Mouse (Mus musculus): Measurements from ENCODE around the gene Dpep3. TPM values are rescaled to one million over a fixed set of nuclear protein-coding genes. Genes with fewer than 3 reads are reported as not detected.

The Dpep3 gene
- total and polyA plus RNA-seq, 2 experiments from 2014 or later = not detected

DNA sequence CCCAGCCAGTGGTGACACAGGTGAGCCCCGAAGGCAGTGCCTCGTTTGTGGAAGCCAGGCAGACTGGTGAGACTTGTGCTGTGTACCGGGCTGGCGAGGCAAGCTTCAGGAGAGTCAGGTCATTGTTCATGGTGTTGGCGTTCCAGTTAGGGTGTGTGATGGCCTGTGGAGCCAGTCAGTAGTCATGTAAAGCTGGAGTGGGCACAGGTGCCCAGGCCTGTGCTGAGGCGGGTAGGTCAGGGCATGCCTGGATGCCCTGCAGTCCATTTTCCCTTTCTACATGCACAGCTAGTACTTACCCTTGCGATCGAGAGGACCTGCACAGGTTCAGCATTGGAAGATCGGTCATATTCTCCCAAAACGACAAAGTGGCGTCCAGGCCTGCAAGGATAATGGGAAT is 46.7 kb downstream of the Dpep3 start:
- TF ChIP-seq CTCF (IDR thresholded peaks at IDR 0.05; ENCODE audit: low read depth) = no peak
- Histone ChIP-seq H3K9ac (replicated peaks; ENCODE audit: low read length) (no peak overlapping the region), H3K36me3 (ENCODE audit: insufficient read depth, low read length) (0 out of 2 replicates have a peak, but pooled peaks cover 10% of the 10 kb centered on the region), H3K27ac (no peak overlapping the region), H3K27me3 (ENCODE audit: insufficient read depth, low read length) (no peaks in the 10 kb centered on the region), H3K4me3 (ENCODE audit: low read length) (no peak overlapping the region), H3K9me3 (ENCODE audit: low read length) (no peaks in the 10 kb centered on the region), H3K4me2 (ENCODE audit: low read depth, low read length) (no peak overlapping the region), H3K4me1 (ENCODE audit: insufficient read depth, low read length) (no peaks in the 10 kb centered on the region)
- 93% methylated on average over 11 of the region's 11 CpGs for WGBS
- DNase-seq (ENCODE audit: low spot score) (no peak), ATAC-seq (no peak)

DNA sequence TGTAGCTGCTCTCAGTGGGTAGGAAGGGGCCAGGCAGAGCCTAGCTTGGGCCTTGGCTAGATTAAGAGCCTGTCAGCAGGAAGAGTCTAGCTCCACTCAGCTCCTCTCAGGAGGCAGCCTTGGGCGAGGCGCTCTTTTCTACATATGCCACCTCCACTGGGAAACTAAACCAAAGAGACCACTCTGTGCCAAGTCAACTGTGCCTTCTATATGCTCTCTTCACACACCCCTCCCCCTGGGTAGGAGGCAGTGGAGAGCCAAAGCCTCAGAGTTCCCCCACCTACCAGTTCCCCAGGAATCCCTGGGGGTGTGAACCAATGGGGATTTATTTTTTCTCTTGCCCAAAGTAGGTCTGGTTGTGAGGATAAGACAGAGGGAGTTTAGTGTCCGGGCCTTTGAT is 48.0 kb downstream of the Dpep3 start:
- 95% methylated on average over 3 of the region's 3 CpGs for WGBS
- TF ChIP-seq CTCF (IDR thresholded peaks at IDR 0.05; ENCODE audit: low read depth) = no peak

DNA sequence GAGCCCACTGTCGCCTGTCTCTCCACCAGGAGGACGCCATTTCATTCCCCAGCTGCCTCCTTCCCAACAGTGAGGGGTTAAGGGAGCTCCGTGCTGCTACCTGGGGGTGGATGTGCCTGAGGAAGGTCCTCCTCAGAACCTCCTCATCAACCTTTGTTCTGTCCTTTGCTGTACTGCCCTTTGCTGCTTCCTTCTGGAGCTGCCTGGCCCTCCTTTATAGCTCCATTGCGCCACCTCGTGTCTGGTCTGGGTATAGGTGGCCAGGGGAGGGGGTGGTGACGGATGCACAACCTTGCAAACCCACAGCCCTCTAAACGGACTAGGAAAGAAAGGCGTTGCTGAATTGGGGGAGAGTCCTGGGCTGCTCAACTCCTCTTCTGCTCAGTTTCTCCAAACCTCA is 48.6 kb downstream of the Dpep3 start:
- Histone ChIP-seq H3K4me2 (ENCODE audit: low read depth, low read length) (no peak overlapping the region), H3K4me3 (ENCODE audit: low read length) (no peak overlapping the region), H3K9me3 (ENCODE audit: low read length) (no peaks in the 10 kb centered on the region), H3K27ac (peak overlapping the region; percentile 73), H3K4me1 (ENCODE audit: insufficient read depth, low read length) (no peaks in the 10 kb centered on the region), H3K9ac (replicated peaks; ENCODE audit: low read length) (peak overlapping the region; percentile 36; the same call in 1 of the 2 replicates), H3K27me3 (ENCODE audit: insufficient read depth, low read length) (no peaks in the 10 kb centered on the region), H3K36me3 (ENCODE audit: insufficient read depth, low read length) (0 out of 2 replicates have a peak, but pooled peaks cover 10% of the 10 kb centered on the region)
- WGBS = 17% methylated on average over 8 of the region's 8 CpGs
- ATAC-seq (peak; percentile 75), DNase-seq (ENCODE audit: low spot score) (peak; percentile 88)
- peak; percentile 99 for TF ChIP-seq CTCF (IDR thresholded peaks at IDR 0.05; ENCODE audit: low read depth)

More for the DNA sequence above, 48.0 kb downstream of the Dpep3 start:
- Histone ChIP-seq H3K9ac (replicated peaks; ENCODE audit: low read length) (no peak overlapping the region), H3K27ac (no peak overlapping the region), H3K4me2 (ENCODE audit: low read depth, low read length) (no peak overlapping the region), H3K4me3 (ENCODE audit: low read length) (no peak overlapping the region), H3K36me3 (ENCODE audit: insufficient read depth, low read length) (0 out of 2 replicates have a peak, but pooled peaks cover 10% of the 10 kb centered on the region), H3K27me3 (ENCODE audit: insufficient read depth, low read length) (no peaks in the 10 kb centered on the region), H3K4me1 (ENCODE audit: insufficient read depth, low read length) (no peaks in the 10 kb centered on the region), H3K9me3 (ENCODE audit: low read length) (no peaks in the 10 kb centered on the region)
- no peak for ATAC-seq
- no peak for DNase-seq (ENCODE audit: low spot score)

DNA sequence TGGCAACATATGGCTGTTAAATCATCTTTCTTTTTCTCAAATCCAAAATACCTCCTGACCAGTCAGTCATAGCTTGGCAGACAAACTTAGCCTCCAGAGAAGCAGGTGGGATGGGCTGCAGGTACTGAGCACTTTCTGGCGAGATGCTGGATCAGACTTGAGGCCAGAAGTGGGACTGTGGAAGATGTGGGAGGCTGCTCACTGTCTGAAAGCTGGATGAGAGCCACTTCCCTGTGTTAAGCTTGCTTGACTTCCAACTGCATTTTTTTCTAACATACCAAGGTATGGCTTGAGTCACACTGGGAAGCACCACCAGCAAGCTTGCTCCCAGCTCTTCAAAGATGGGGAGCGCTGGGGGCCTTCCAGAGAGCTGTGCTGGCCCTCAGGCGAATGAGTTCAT is 54.1 kb downstream of the Dpep3 start:
- Histone ChIP-seq H3K27me3 (ENCODE audit: insufficient read depth, low read length) (no peaks in the 10 kb centered on the region), H3K4me2 (ENCODE audit: low read depth, low read length) (no peak overlapping the region), H3K27ac (no peak overlapping the region), H3K36me3 (ENCODE audit: insufficient read depth, low read length) (no peaks in the 10 kb centered on the region), H3K4me1 (ENCODE audit: insufficient read depth, low read length) (no peaks in the 10 kb centered on the region), H3K9ac (replicated peaks; ENCODE audit: low read length) (no peak overlapping the region), H3K9me3 (ENCODE audit: low read length) (no peaks in the 10 kb centered on the region), H3K4me3 (ENCODE audit: low read length) (no peak overlapping the region)
- ATAC-seq (no peak), DNase-seq (ENCODE audit: low spot score) (no peak)
- 69% methylated on average over 3 of the region's 3 CpGs for WGBS
- TF ChIP-seq CTCF (IDR thresholded peaks at IDR 0.05; ENCODE audit: low read depth) = no peak

Small RNA genes lying within 50 kb of the gene (microRNA-seq; reads per million reads assigned to microRNA genes)
- gene Mir7074 = 0 reads per million in 2 experiments

Other genes with a start within 250 kb of the Dpep3 start
- gene Gfod2, start 220.8 kb downstream of the Dpep3 start, total RNA-seq (2014; rRNA removed) = 53.1 and 56.3 TPM in 2 replicates
- gene Gfod2, start 220.8 kb downstream of the Dpep3 start, polyA plus RNA-seq (2015; fragmentation: Nextera tagmentation; extraction: Ambion mirVana) = 53.7 and 53.8 TPM in 2 replicates
- gene Ranbp10, start 152.1 kb downstream of the Dpep3 start, total RNA-seq (2014; rRNA removed) = 10.5 and 15.7 TPM in 2 replicates
- gene Ranbp10, start 152.1 kb downstream of the Dpep3 start, polyA plus RNA-seq (2015; fragmentation: Nextera tagmentation; extraction: Ambion mirVana) = 6.3 and 7.2 TPM in 2 replicates
- gene Tsnaxip1, start 151.7 kb downstream of the Dpep3 start, total RNA-seq (2014; rRNA removed) = 0.36 and 0.37 TPM in 2 replicates
- gene Tsnaxip1, start 151.7 kb downstream of the Dpep3 start, polyA plus RNA-seq (2015; fragmentation: Nextera tagmentation; extraction: Ambion mirVana) = 0.64 and 0.71 TPM in 2 replicates
- 40.9 and 45.3 TPM in 2 replicates for gene Cenpt, start 126.2 kb downstream of the Dpep3 start, total RNA-seq (2014; rRNA removed)
- 39.9 and 42.8 TPM in 2 replicates for gene Cenpt, start 126.2 kb downstream of the Dpep3 start, polyA plus RNA-seq (2015; fragmentation: Nextera tagmentation; extraction: Ambion mirVana)
- 86.9 and 112 TPM in 2 replicates for gene Thap11, start 124.3 kb downstream of the Dpep3 start, total RNA-seq (2014; rRNA removed)
- 44.9 and 45.6 TPM in 2 replicates for gene Thap11, start 124.3 kb downstream of the Dpep3 start, polyA plus RNA-seq (2015; fragmentation: Nextera tagmentation; extraction: Ambion mirVana)
- gene Nutf2, start 118.8 kb downstream of the Dpep3 start, total RNA-seq (2014; rRNA removed) = 20.1 and 49.6 TPM in 2 replicates
- 119 and 158 TPM in 2 replicates for gene Nutf2, start 118.8 kb downstream of the Dpep3 start, polyA plus RNA-seq (2015; fragmentation: Nextera tagmentation; extraction: Ambion mirVana)
- gene Edc4, start 98.5 kb downstream of the Dpep3 start, total RNA-seq (2014; rRNA removed) = 113 and 118 TPM in 2 replicates
- gene Edc4, start 98.5 kb downstream of the Dpep3 start, polyA plus RNA-seq (2015; fragmentation: Nextera tagmentation; extraction: Ambion mirVana) = 41.7 and 42.0 TPM in 2 replicates
- 0.75 and 3.3 TPM in 2 replicates for gene Nrn1l, start 85.9 kb downstream of the Dpep3 start, total RNA-seq (2014; rRNA removed)
- 1.9 and 2.0 TPM in 2 replicates for gene Nrn1l, start 85.9 kb downstream of the Dpep3 start, polyA plus RNA-seq (2015; fragmentation: Nextera tagmentation; extraction: Ambion mirVana)
- gene Pskh1, start 79.0 kb downstream of the Dpep3 start, total RNA-seq (2014; rRNA removed) = 30.0 and 32.3 TPM in 2 replicates
- 11.3 and 11.5 TPM in 2 replicates for gene Pskh1, start 79.0 kb downstream of the Dpep3 start, polyA plus RNA-seq (2015; fragmentation: Nextera tagmentation; extraction: Ambion mirVana)
- gene Ctrl, start 45.6 kb downstream of the Dpep3 start, total RNA-seq (2014; rRNA removed) = 1.7 and 5.5 TPM in 2 replicates
- gene Ctrl, start 45.6 kb downstream of the Dpep3 start, polyA plus RNA-seq (2015; fragmentation: Nextera tagmentation; extraction: Ambion mirVana) = 3.1 and 3.3 TPM in 2 replicates
- gene Psmb10, start 41.0 kb downstream of the Dpep3 start, total RNA-seq (2014; rRNA removed) = 67.3 and 75.1 TPM in 2 replicates
- 115 and 117 TPM in 2 replicates for gene Psmb10, start 41.0 kb downstream of the Dpep3 start, polyA plus RNA-seq (2015; fragmentation: Nextera tagmentation; extraction: Ambion mirVana)
- gene Lcat, start 36.0 kb downstream of the Dpep3 start, total RNA-seq (2014; rRNA removed) = 24.7 and 26.5 TPM in 2 replicates
- 13.0 and 16.8 TPM in 2 replicates for gene Lcat, start 36.0 kb downstream of the Dpep3 start, polyA plus RNA-seq (2015; fragmentation: Nextera tagmentation; extraction: Ambion mirVana)
- 22.5 and 25.5 TPM in 2 replicates for gene Slc12a4, start 13.3 kb downstream of the Dpep3 start, total RNA-seq (2014; rRNA removed)
- 16.3 and 16.9 TPM in 2 replicates for gene Slc12a4, start 13.3 kb downstream of the Dpep3 start, polyA plus RNA-seq (2015; fragmentation: Nextera tagmentation; extraction: Ambion mirVana)
- 9.3 and 15.4 TPM in 2 replicates for gene Dus2, start 11.9 kb upstream of the Dpep3 start, total RNA-seq (2014; rRNA removed)
- gene Dus2, start 11.9 kb upstream of the Dpep3 start, polyA plus RNA-seq (2015; fragmentation: Nextera tagmentation; extraction: Ambion mirVana) = 20.2 and 22.4 TPM in 2 replicates
- not detected in 2 replicates for gene Dpep2nb, start 26.5 kb upstream of the Dpep3 start, total RNA-seq (2014; rRNA removed)
- not detected in 2 replicates for gene Dpep2nb, start 26.5 kb upstream of the Dpep3 start, polyA plus RNA-seq (2015; fragmentation: Nextera tagmentation; extraction: Ambion mirVana)
- gene Ddx28, start 32.5 kb upstream of the Dpep3 start, total RNA-seq (2014; rRNA removed) = 36.7 and 43.3 TPM in 2 replicates
- gene Ddx28, start 32.5 kb upstream of the Dpep3 start, polyA plus RNA-seq (2015; fragmentation: Nextera tagmentation; extraction: Ambion mirVana) = 19.7 and 20.2 TPM in 2 replicates
- 14.0 and 24.0 TPM in 2 replicates for gene Nfatc3, start 79.4 kb upstream of the Dpep3 start, total RNA-seq (2014; rRNA removed)
- 2.8 and 2.9 TPM in 2 replicates for gene Nfatc3, start 79.4 kb upstream of the Dpep3 start, polyA plus RNA-seq (2015; fragmentation: Nextera tagmentation; extraction: Ambion mirVana)
- gene Esrp2, start 157.5 kb upstream of the Dpep3 start, total RNA-seq (2014; rRNA removed) = 0.10 and 0.75 TPM in 2 replicates
- gene Esrp2, start 157.5 kb upstream of the Dpep3 start, polyA plus RNA-seq (2015; fragmentation: Nextera tagmentation; extraction: Ambion mirVana) = 0.10 and 0.15 TPM in 2 replicates
- gene Pla2g15, start 171.0 kb upstream of the Dpep3 start, total RNA-seq (2014; rRNA removed) = 14.9 and 18.2 TPM in 2 replicates
- 14.6 and 15.7 TPM in 2 replicates for gene Pla2g15, start 171.0 kb upstream of the Dpep3 start, polyA plus RNA-seq (2015; fragmentation: Nextera tagmentation; extraction: Ambion mirVana)
- gene Slc7a6, start 189.4 kb upstream of the Dpep3 start, total RNA-seq (2014; rRNA removed) = 35.2 and 39.1 TPM in 2 replicates
- gene Slc7a6, start 189.4 kb upstream of the Dpep3 start, polyA plus RNA-seq (2015; fragmentation: Nextera tagmentation; extraction: Ambion mirVana) = 49.9 and 53.2 TPM in 2 replicates
- 56.7 and 67.6 TPM in 2 replicates for gene Slc7a6os, start 231.5 kb upstream of the Dpep3 start, total RNA-seq (2014; rRNA removed)
- 36.1 and 37.4 TPM in 2 replicates for gene Slc7a6os, start 231.5 kb upstream of the Dpep3 start, polyA plus RNA-seq (2015; fragmentation: Nextera tagmentation; extraction: Ambion mirVana)
- 60.1 and 71.3 TPM in 2 replicates for gene Prmt7, start 231.5 kb upstream of the Dpep3 start, total RNA-seq (2014; rRNA removed)
- gene Prmt7, start 231.5 kb upstream of the Dpep3 start, polyA plus RNA-seq (2015; fragmentation: Nextera tagmentation; extraction: Ambion mirVana) = 47.2 and 50.9 TPM in 2 replicates

Measured in hindbrain, postnatal 0 days (tissue).